Mouse (Mus musculus): ENCODE measurements at regions not wholly inside any gene's neighbourhood (a gene's known extent, or its start where the extent isn't known, plus 50 kb on each side); places are given as distances from the start of the nearest gene placed in this dataset.

DNA sequence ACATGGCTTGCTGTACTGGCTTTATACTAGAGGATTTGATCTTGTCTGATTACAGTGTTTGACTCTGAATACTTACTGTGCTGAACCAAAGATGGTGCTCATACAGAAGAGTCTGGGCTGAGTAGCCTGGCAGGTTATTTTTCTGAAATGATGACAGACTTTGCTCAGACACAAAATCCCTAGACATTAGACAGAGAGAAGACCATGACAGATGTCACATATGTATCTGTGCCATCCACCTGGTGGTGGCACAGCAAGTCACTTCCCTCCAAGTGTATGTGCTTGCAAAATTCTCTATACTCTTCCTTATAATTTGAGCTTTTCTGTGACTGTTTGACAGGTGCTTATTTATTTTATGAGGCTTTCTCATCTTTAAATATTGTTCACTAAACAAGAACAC is 80.7 kb downstream of the Gm7361 start:
- TF ChIP-seq CTCF (IDR thresholded peaks at IDR 0.05; ENCODE audit: borderline replicate concordance, insufficient read depth, low read depth, low read length) (no peak), POLR2A (IDR thresholded peaks at IDR 0.05; ENCODE audit: borderline replicate concordance, insufficient read depth, low read length) (no peak)

All from cerebellum, adult 2 months (tissue).